Mouse (Mus musculus) forebrain, embryonic 10.5 days (tissue): Measurements from ENCODE around the gene Ncbp3. TPM values are rescaled to one million over a fixed set of nuclear protein-coding genes. Genes with fewer than 3 reads are reported as not detected.

Experiments
- DNase-seq: peaks from one replicate; pipeline ENCODE4 v3.0.0-alpha.2; 2017; ENCODE audit warnings: low spot score; ENCODE audit errors: extremely low spot score
- H3K27ac ChIP-seq: fragments of 300-500 bp; sonication (generic); 2 replicates; pipeline ENCODE4 v1.5.1; 2016; ENCODE audit warnings: mild to moderate bottlenecking
- H3K27me3 ChIP-seq: fragments of 300-500 bp; sonication (generic); 2 replicates; pipeline ENCODE4 v1.6.1; 2016; ENCODE audit warnings: mild to moderate bottlenecking; ENCODE audit not compliant: poor library complexity, severe bottlenecking
- H3K36me3 ChIP-seq: fragments of 300-500 bp; sonication (generic); replicated peaks from 2 replicates; pipeline ENCODE4 v1.6.1; 2016; ENCODE audit warnings: mild to moderate bottlenecking, moderate library complexity
- H3K4me1 ChIP-seq: fragments of 300-500 bp; sonication (generic); 2 replicates; pipeline ENCODE4 v1.6.1; 2016
- H3K4me3 ChIP-seq: fragments of 300-500 bp; sonication (generic); 2 replicates; pipeline ENCODE4 v1.5.1; 2016; ENCODE audit warnings: mild to moderate bottlenecking, moderate library complexity
- H3K9me3 ChIP-seq: fragments of 300-500 bp; sonication (generic); 2 replicates; pipeline ENCODE4 v1.6.1; 2016; ENCODE audit warnings: mild to moderate bottlenecking, moderate library complexity
- WGBS: fragments of 180-500 bp; shearing (Covaris S2); methylation state at CpG from one replicate; pipeline ENCODE4 v1.1.7; 2016; 5-methylcytosine and 5-hydroxymethylcytosine counted together
- polyA plus RNA-seq: library from polyadenylated mRNA; unstranded; fragments of >200 nt; fragmentation: Nextera tagmentation; extraction: Ambion mirVana; gene quantifications from 2 replicates; pipeline ENCODE4 v1.2.1, GENCODE M21; 2016

Gene Ncbp3
- polyA plus RNA-seq, 1 experiment from 2014 or later, result 12.1 TPM

- no peaks in the 10 kb centered on the region for H3K36me3 ChIP-seq
- DNase-seq, result peak; percentile 87
- peak within 1 kb of the TSS; percentile 72 for H3K4me3 ChIP-seq
- peaks cover 85% of the 10 kb centered on the region for H3K27me3 ChIP-seq
- H3K27ac ChIP-seq, result peak within 1 kb of the TSS; percentile 76
- no peaks in the 10 kb centered on the region for H3K9me3 ChIP-seq
- WGBS, result under 1% methylated on average over 57 of the region's 57 CpGs
- H3K4me1 ChIP-seq, result peaks cover 29% of the 10 kb centered on the region
Observed at GRCm38 (mm10) chr11:73018471-73019146, 29.0 kb upstream of the Ncbp3 start, which contains the start of gene Camkk1. Gene Camkk1, plus strand, starts transcription at chr11:73019008.

- WGBS, result 1% methylated on average over 46 of the region's 46 CpGs
- DNase-seq, result peak; percentile 45
- peak overlapping the region; percentile 72 for H3K4me3 ChIP-seq
- H3K27ac ChIP-seq, result peak overlapping the region; percentile 76
- H3K36me3 ChIP-seq, result no peaks in the 10 kb centered on the region
- H3K9me3 ChIP-seq, result no peaks in the 10 kb centered on the region
- peaks cover 36% of the 10 kb centered on the region for H3K4me1 ChIP-seq
- H3K27me3 ChIP-seq, result peaks cover 88% of the 10 kb centered on the region
Observed at GRCm38 (mm10) chr11:73019147-73019795, 28.3 kb upstream of the Ncbp3 start.

GRCm38 (mm10) chr11:73020953-73021800, 26.4 kb upstream of the Ncbp3 start:
- no peak for DNase-seq
- Histone ChIP-seq H3K4me3 (no peak overlapping the region), H3K36me3 (no peaks in the 10 kb centered on the region), H3K4me1 (peaks cover 45% of the 10 kb centered on the region), H3K9me3 (no peaks in the 10 kb centered on the region), H3K27me3 (peaks cover 80% of the 10 kb centered on the region), H3K27ac (no peak overlapping the region)
- 66% methylated on average over 7 of the region's 7 CpGs for WGBS

GRCm38 (mm10) chr11:73023099-73023498, 24.5 kb upstream of the Ncbp3 start:
- H3K4me3 ChIP-seq, result no peak overlapping the region
- DNase-seq, result no peak
- H3K9me3 ChIP-seq, result no peaks in the 10 kb centered on the region
- H3K27ac ChIP-seq, result no peak overlapping the region
- no peaks in the 10 kb centered on the region for H3K36me3 ChIP-seq
- peaks cover 61% of the 10 kb centered on the region for H3K27me3 ChIP-seq
- WGBS, result 55% methylated on average over 9 of the region's 9 CpGs
- peaks cover 44% of the 10 kb centered on the region for H3K4me1 ChIP-seq

GRCm38 (mm10) chr11:73023827-73024226, 23.8 kb upstream of the Ncbp3 start:
- H3K36me3 ChIP-seq, result no peaks in the 10 kb centered on the region
- H3K27me3 ChIP-seq, result peaks cover 57% of the 10 kb centered on the region
- DNase-seq, result no peak
- H3K4me1 ChIP-seq, result peaks cover 37% of the 10 kb centered on the region
- H3K27ac ChIP-seq, result no peak overlapping the region
- no peak overlapping the region for H3K4me3 ChIP-seq
- no peaks in the 10 kb centered on the region for H3K9me3 ChIP-seq
- 44% methylated on average over 4 of the region's 4 CpGs for WGBS

- DNase-seq, result no peak
Observed at GRCm38 (mm10) chr11:73024236-73024904, 23.2 kb upstream of the Ncbp3 start.

GRCm38 (mm10) chr11:73026961-73027360, 20.6 kb upstream of the Ncbp3 start:
- H3K27me3 ChIP-seq, result peaks cover 36% of the 10 kb centered on the region
- no peak overlapping the region for H3K4me3 ChIP-seq
- 56% methylated on average over 8 of the region's 8 CpGs for WGBS
- no peak for DNase-seq
- H3K36me3 ChIP-seq, result no peaks in the 10 kb centered on the region
- no peak overlapping the region for H3K27ac ChIP-seq
- H3K4me1 ChIP-seq, result peaks cover 35% of the 10 kb centered on the region
- H3K9me3 ChIP-seq, result no peaks in the 10 kb centered on the region

More at GRCm38 (mm10) chr11:73024236-73024904, 23.2 kb upstream of the Ncbp3 start:
- Histone ChIP-seq H3K9me3 (no peaks in the 10 kb centered on the region), H3K36me3 (no peaks in the 10 kb centered on the region), H3K27me3 (peaks cover 56% of the 10 kb centered on the region), H3K4me3 (no peak overlapping the region), H3K27ac (no peak overlapping the region), H3K4me1 (peaks cover 31% of the 10 kb centered on the region)
- WGBS, result 66% methylated on average over 7 of the region's 7 CpGs

GRCm38 (mm10) chr11:73030821-73031498, 16.6 kb upstream of the Ncbp3 start:
- Histone ChIP-seq H3K4me1 (peaks cover 12% of the 10 kb centered on the region), H3K27me3 (peaks cover 23% of the 10 kb centered on the region), H3K27ac (peak overlapping the region; percentile 78), H3K36me3 (no peaks in the 10 kb centered on the region), H3K4me3 (peak overlapping the region; percentile 44), H3K9me3 (no peaks in the 10 kb centered on the region)
- DNase-seq, result peak; percentile 84
- WGBS, result 29% methylated on average over 20 of the region's 20 CpGs

GRCm38 (mm10) chr11:73031536-73031935, 16.0 kb upstream of the Ncbp3 start:
- 83% methylated on average over 5 of the region's 5 CpGs for WGBS

GRCm38 (mm10) chr11:73036077-73036476, 11.5 kb upstream of the Ncbp3 start:
- no peak overlapping the region for H3K4me3 ChIP-seq
- H3K4me1 ChIP-seq, result peaks cover 6% of the 10 kb centered on the region
- H3K27ac ChIP-seq, result no peak overlapping the region
- H3K36me3 ChIP-seq, result no peaks in the 10 kb centered on the region
- DNase-seq, result no peak
- WGBS, result 86% methylated on average over 7 of the region's 7 CpGs
- H3K27me3 ChIP-seq, result peaks cover 17% of the 10 kb centered on the region
- H3K9me3 ChIP-seq, result no peaks in the 10 kb centered on the region

More at GRCm38 (mm10) chr11:73031536-73031935, 16.0 kb upstream of the Ncbp3 start:
- DNase-seq, result no peak
- Histone ChIP-seq H3K4me1 (peaks cover 12% of the 10 kb centered on the region), H3K9me3 (no peaks in the 10 kb centered on the region), H3K27ac (peak overlapping the region; percentile 78; the same call in 1 of the 2 replicates), H3K4me3 (peak overlapping the region; percentile 44; the same call in 1 of the 2 replicates), H3K27me3 (peaks cover 23% of the 10 kb centered on the region), H3K36me3 (no peaks in the 10 kb centered on the region)

GRCm38 (mm10) chr11:73036889-73037288, 10.7 kb upstream of the Ncbp3 start:
- no peaks in the 10 kb centered on the region for H3K9me3 ChIP-seq
- peaks cover 13% of the 10 kb centered on the region for H3K27me3 ChIP-seq
- no peak overlapping the region for H3K4me3 ChIP-seq
- no peaks in the 10 kb centered on the region for H3K4me1 ChIP-seq
- H3K27ac ChIP-seq, result no peak overlapping the region
- no peaks in the 10 kb centered on the region for H3K36me3 ChIP-seq
- 73% methylated on average over 6 of the region's 6 CpGs for WGBS
- DNase-seq, result no peak

GRCm38 (mm10) chr11:73037691-73038090, 9.9 kb upstream of the Ncbp3 start:
- 85% methylated on average over 3 of the region's 3 CpGs for WGBS
- Histone ChIP-seq H3K36me3 (no peaks in the 10 kb centered on the region), H3K27ac (no peak overlapping the region), H3K9me3 (no peaks in the 10 kb centered on the region), H3K4me1 (no peaks in the 10 kb centered on the region), H3K27me3 (peaks cover 5% of the 10 kb centered on the region; the same call in 1 of the 2 replicates), H3K4me3 (no peak overlapping the region)
- no peak for DNase-seq
